Mouse (Mus musculus) limb, embryonic 13.5 days (tissue): ENCODE measurements around the gene Tlx2. TPM values are rescaled to one million over a fixed set of nuclear protein-coding genes. Genes with fewer than 3 reads are reported as not detected.

Experiments
- ATAC-seq: fragments of 200-750 bp; cut with Nextera tagmentation; 2 replicates; pipeline ENCODE4 v1.8.0; 2017; ENCODE audit warnings: low read depth, moderate number of reproducible peaks, moderate TSS enrichment; ENCODE audit not compliant: low FRiP score
- H3K27ac ChIP-seq: fragments of 300-500 bp; sonication (generic); 2 replicates; pipeline ENCODE4 v1.5.1; 2015; ENCODE audit warnings: inconsistent platforms, mild to moderate bottlenecking, moderate library complexity
- H3K27me3 ChIP-seq: fragments of 300-500 bp; sonication (generic); 2 replicates; pipeline ENCODE4 v1.6.1; 2015; ENCODE audit warnings: mild to moderate bottlenecking, inconsistent platforms
- H3K36me3 ChIP-seq: fragments of 300-500 bp; sonication (generic); 2 replicates; pipeline ENCODE4 v1.6.1; 2015; ENCODE audit warnings: inconsistent platforms, mild to moderate bottlenecking, moderate library complexity
- H3K4me1 ChIP-seq: fragments of 300-500 bp; sonication (generic); 2 replicates; pipeline ENCODE4 v1.6.1; 2015; ENCODE audit warnings: inconsistent platforms
- H3K4me2 ChIP-seq: fragments of 300-500 bp; sonication (generic); replicated peaks from 2 replicates; pipeline ENCODE4 v1.6.1; 2015; ENCODE audit warnings: inconsistent platforms, mild to moderate bottlenecking, moderate library complexity
- H3K4me3 ChIP-seq: fragments of 300-500 bp; sonication (generic); 2 replicates; pipeline ENCODE4 v1.5.1; 2015; ENCODE audit warnings: moderate library complexity, mild to moderate bottlenecking, inconsistent platforms
- H3K9ac ChIP-seq: fragments of 300-500 bp; sonication (generic); 2 replicates; pipeline ENCODE4 v1.6.1; 2015; ENCODE audit warnings: mild to moderate bottlenecking, inconsistent platforms
- H3K9me3 ChIP-seq: fragments of 300-500 bp; sonication (generic); 2 replicates; pipeline ENCODE4 v1.6.1; 2016; ENCODE audit warnings: inconsistent platforms
- WGBS: fragments of 180-500 bp; shearing (Covaris S2); methylation state at CpG from one replicate; pipeline ENCODE4 v1.1.7; 2015; 5-methylcytosine and 5-hydroxymethylcytosine counted together
- polyA plus RNA-seq: library from polyadenylated mRNA; unstranded; fragments of >200 nt; fragmentation: Nextera tagmentation; extraction: Ambion mirVana; gene quantifications from 2 replicates; pipeline ENCODE4 v1.2.1, GENCODE M21; 2015

Gene Tlx2
- polyA plus RNA-seq, 1 experiment from 2014 or later, result not detected

GRCm38 (mm10) chr6:83049367-83049766 is 20.7 kb downstream of the Tlx2 start:
- no peak for ATAC-seq
- WGBS, result 70% methylated on average over 10 of the region's 10 CpGs

GRCm38 (mm10) chr6:83044742-83045141 is 25.4 kb downstream of the Tlx2 start:
- no peaks in the 10 kb centered on the region for H3K9me3 ChIP-seq

More at GRCm38 (mm10) chr6:83049367-83049766, 20.7 kb downstream of the Tlx2 start:
- Histone ChIP-seq H3K27ac (no peak overlapping the region), H3K27me3 (no peaks in the 10 kb centered on the region), H3K9ac (no peak overlapping the region), H3K4me1 (peaks cover 17% of the 10 kb centered on the region), H3K4me2 (no peak overlapping the region), H3K36me3 (peaks cover 42% of the 10 kb centered on the region), H3K4me3 (no peak overlapping the region), H3K9me3 (no peaks in the 10 kb centered on the region)

GRCm38 (mm10) chr6:83043993-83044392 is 26.1 kb downstream of the Tlx2 start:
- WGBS, result 86% methylated on average over 5 of the region's 5 CpGs
- no peak for ATAC-seq
- H3K27me3 ChIP-seq, result no peaks in the 10 kb centered on the region

More at GRCm38 (mm10) chr6:83044742-83045141, 25.4 kb downstream of the Tlx2 start:
- no peak overlapping the region for H3K27ac ChIP-seq
- H3K27me3 ChIP-seq, result no peaks in the 10 kb centered on the region
- H3K4me1 ChIP-seq, result no peaks in the 10 kb centered on the region
- peaks cover 27% of the 10 kb centered on the region for H3K36me3 ChIP-seq
- no peak overlapping the region for H3K4me2 ChIP-seq
- H3K9ac ChIP-seq, result no peak overlapping the region
- no peak for ATAC-seq
- H3K4me3 ChIP-seq, result no peak overlapping the region
- 81% methylated on average over 9 of the region's 9 CpGs for WGBS

GRCm38 (mm10) chr6:83043561-83043960 is 26.5 kb downstream of the Tlx2 start:
- Histone ChIP-seq H3K27ac (no peak overlapping the region), H3K9ac (0 out of 2 replicates have a peak overlapping the region, but pooled peaks have one; percentile 25), H3K4me1 (peaks cover 4% of the 10 kb centered on the region), H3K4me2 (no peak overlapping the region), H3K36me3 (peaks cover 16% of the 10 kb centered on the region), H3K4me3 (no peak overlapping the region), H3K9me3 (no peaks in the 10 kb centered on the region), H3K27me3 (no peaks in the 10 kb centered on the region)
- WGBS, result 69% methylated on average over 6 of the region's 6 CpGs
- ATAC-seq, result no peak

More at GRCm38 (mm10) chr6:83043993-83044392, 26.1 kb downstream of the Tlx2 start:
- Histone ChIP-seq H3K27ac (no peak overlapping the region), H3K4me1 (no peaks in the 10 kb centered on the region), H3K4me3 (no peak overlapping the region), H3K9me3 (no peaks in the 10 kb centered on the region), H3K4me2 (no peak overlapping the region), H3K36me3 (peaks cover 21% of the 10 kb centered on the region), H3K9ac (0 out of 2 replicates have a peak overlapping the region, but pooled peaks have one; percentile 25)

- Histone ChIP-seq H3K9me3 (no peaks in the 10 kb centered on the region), H3K36me3 (peaks cover 16% of the 10 kb centered on the region), H3K4me1 (peaks cover 13% of the 10 kb centered on the region), H3K4me3 (no peak overlapping the region), H3K4me2 (no peak overlapping the region), H3K9ac (no peak overlapping the region; the same call in 1 of the 2 replicates), H3K27ac (no peak overlapping the region), H3K27me3 (no peaks in the 10 kb centered on the region)
- no peak for ATAC-seq
- 77% methylated on average over 5 of the region's 5 CpGs for WGBS
Measured at GRCm38 (mm10) chr6:83040601-83041000, 29.5 kb downstream of the Tlx2 start.

GRCm38 (mm10) chr6:83038496-83039012 is 31.5 kb downstream of the Tlx2 start:
- Histone ChIP-seq H3K4me2 (peak overlapping the region; percentile 63), H3K36me3 (peaks cover 8% of the 10 kb centered on the region; the same call in 1 of the 2 replicates), H3K4me3 (peak overlapping the region; percentile 30), H3K4me1 (peaks cover 29% of the 10 kb centered on the region), H3K9me3 (no peaks in the 10 kb centered on the region), H3K27ac (no peak overlapping the region), H3K27me3 (no peaks in the 10 kb centered on the region), H3K9ac (peak overlapping the region; percentile 53; the same call in 1 of the 2 replicates)
- WGBS, result 10% methylated on average over 24 of the region's 24 CpGs
- ATAC-seq, result 0 out of 2 replicates have a peak, but pooled peaks have one; percentile 25

GRCm38 (mm10) chr6:83037188-83037587 is 32.9 kb downstream of the Tlx2 start:
- Histone ChIP-seq H3K4me3 (no peak overlapping the region), H3K4me1 (peaks cover 34% of the 10 kb centered on the region), H3K9me3 (no peaks in the 10 kb centered on the region), H3K4me2 (no peak overlapping the region), H3K27ac (no peak overlapping the region), H3K36me3 (peaks cover 8% of the 10 kb centered on the region; the same call in 1 of the 2 replicates), H3K27me3 (peaks cover 4% of the 10 kb centered on the region), H3K9ac (no peak overlapping the region)
- no peak for ATAC-seq
- WGBS, result 78% methylated on average over 8 of the region's 8 CpGs

GRCm38 (mm10) chr6:83034463-83035055 is 35.5 kb downstream of the Tlx2 start:
- H3K4me3 ChIP-seq, result peak overlapping the region; percentile 64
- H3K4me2 ChIP-seq, result peak overlapping the region; percentile 86
- H3K9ac ChIP-seq, result peak overlapping the region; percentile 73
- H3K36me3 ChIP-seq, result peaks cover 4% of the 10 kb centered on the region; the same call in 1 of the 2 replicates
- WGBS, result 26% methylated on average over 5 of the region's 5 CpGs
- peaks cover 30% of the 10 kb centered on the region for H3K27me3 ChIP-seq
- no peak for ATAC-seq
- H3K9me3 ChIP-seq, result no peaks in the 10 kb centered on the region
- H3K4me1 ChIP-seq, result peaks cover 52% of the 10 kb centered on the region
- H3K27ac ChIP-seq, result peak overlapping the region; percentile 94

GRCm38 (mm10) chr6:83033249-83034185 is 36.6 kb downstream of the Tlx2 start, which contains the start of the genes Dok1 and Loxl3:
Gene Dok1, minus strand, starts transcription at chr6:83033471.
Gene Loxl3, plus strand, starts transcription at chr6:83034173.
- WGBS, result under 1% methylated on average over 51 of the region's 51 CpGs
- H3K4me1 ChIP-seq, result peaks cover 56% of the 10 kb centered on the region

GRCm38 (mm10) chr6:83032769-83033191 is 37.3 kb downstream of the Tlx2 start:
- Histone ChIP-seq H3K4me3 (peak overlapping the region; percentile 64), H3K9ac (peak overlapping the region; percentile 73), H3K4me1 (peaks cover 58% of the 10 kb centered on the region), H3K4me2 (peak overlapping the region; percentile 86), H3K27ac (peak overlapping the region; percentile 76), H3K9me3 (no peaks in the 10 kb centered on the region), H3K27me3 (peaks cover 32% of the 10 kb centered on the region), H3K36me3 (peaks cover 4% of the 10 kb centered on the region; the same call in 1 of the 2 replicates)
- ATAC-seq, result peak; percentile 33
- WGBS, result under 1% methylated on average over 31 of the region's 31 CpGs

More at GRCm38 (mm10) chr6:83033249-83034185, 36.6 kb downstream of the Tlx2 start, which contains the start of the genes Dok1 and Loxl3:
- Histone ChIP-seq H3K36me3 (peaks cover 4% of the 10 kb centered on the region; the same call in 1 of the 2 replicates), H3K27ac (peak within 1 kb of the TSS; percentile 94), H3K9ac (peak within 1 kb of the TSS; percentile 73), H3K4me3 (peak within 1 kb of the TSS; percentile 64), H3K4me2 (peak within 1 kb of the TSS; percentile 86), H3K9me3 (no peaks in the 10 kb centered on the region), H3K27me3 (peaks cover 32% of the 10 kb centered on the region)
- ATAC-seq, result peak; percentile 82

GRCm38 (mm10) chr6:83031921-83032590 is 38.0 kb downstream of the Tlx2 start:
- Histone ChIP-seq H3K4me3 (peak overlapping the region; percentile 64), H3K27me3 (peaks cover 32% of the 10 kb centered on the region), H3K4me2 (peak overlapping the region; percentile 86), H3K9ac (peak overlapping the region; percentile 73), H3K9me3 (no peaks in the 10 kb centered on the region), H3K36me3 (no peaks in the 10 kb centered on the region; the same call in 1 of the 2 replicates), H3K4me1 (peaks cover 64% of the 10 kb centered on the region), H3K27ac (no peak overlapping the region)
- ATAC-seq, result no peak
- 20% methylated on average over 18 of the region's 18 CpGs for WGBS
